Mouse (Mus musculus) stomach, embryonic 16.5 days (tissue): Measurements from ENCODE around the gene Myo9b. TPM values are rescaled to one million over a fixed set of nuclear protein-coding genes. Genes with fewer than 3 reads are reported as not detected.
"Not testable (repeated sequence)": the region's sequence is repeated elsewhere in the genome, so short reads cannot be mapped to it uniquely, and the experiment has no call there.

ENCODE experiments used
- ATAC-seq: fragments of 200-750 bp; cut with Nextera tagmentation; 2 replicates; pipeline ENCODE4 v1.8.0; 2017; ENCODE audit warnings: moderate number of reproducible peaks, moderate TSS enrichment; ENCODE audit not compliant: insufficient read depth, low FRiP score
- H3K27ac ChIP-seq: fragments of 300-500 bp; sonication (generic); 2 replicates; pipeline ENCODE4 v1.5.1; 2014; ENCODE audit warnings: low read length
- H3K27me3 ChIP-seq: fragments of 300-500 bp; sonication (generic); 2 replicates; pipeline ENCODE4 v1.6.1; 2014; ENCODE audit warnings: low read length, control low read depth, mixed read lengths; ENCODE audit not compliant: control insufficient read depth, insufficient read depth
- H3K36me3 ChIP-seq: fragments of 300-500 bp; sonication (generic); 2 replicates; pipeline ENCODE4 v1.6.1; 2014; ENCODE audit warnings: low read length; ENCODE audit not compliant: control insufficient read depth, insufficient read depth
- H3K4me1 ChIP-seq: fragments of 300-500 bp; sonication (generic); 2 replicates; pipeline ENCODE4 v1.6.1; 2014; ENCODE audit warnings: low read length, control low read depth, mixed read lengths; ENCODE audit not compliant: control insufficient read depth, insufficient read depth
- H3K4me2 ChIP-seq: fragments of 300-500 bp; sonication (generic); 2 replicates; pipeline ENCODE4 v1.6.1; 2014; ENCODE audit warnings: low read depth, low read length, mixed read lengths
- H3K4me3 ChIP-seq: fragments of 300-500 bp; sonication (generic); replicated peaks from 2 replicates; pipeline ENCODE4 v1.5.1; 2014; ENCODE audit warnings: mild to moderate bottlenecking, low read length
- H3K9ac ChIP-seq: fragments of 300-500 bp; sonication (generic); 2 replicates; pipeline ENCODE4 v1.6.1; 2014; ENCODE audit warnings: low read length
- H3K9me3 ChIP-seq: fragments of 300-500 bp; sonication (generic); replicated peaks from 2 replicates; pipeline ENCODE4 v1.6.1; 2016; ENCODE audit warnings: low read length, control low read depth; ENCODE audit not compliant: control insufficient read depth
- WGBS: fragments of 180-500 bp; shearing (Covaris S2); extraction: QIAGEN DNeasy Blood & Tissue Kit; methylation state at CpG from one replicate; pipeline ENCODE4 v1.1.7; 2014; 5-methylcytosine and 5-hydroxymethylcytosine counted together
- polyA plus RNA-seq: library from polyadenylated mRNA; unstranded; fragments of >200 nt; fragmentation: Nextera tagmentation; extraction: Ambion mirVana; gene quantifications from 2 replicates; pipeline ENCODE4 v1.2.1, GENCODE M21; 2015

Myo9b gene
- polyA plus RNA-seq, 1 experiment from 2014 or later, result 19.1 TPM

GRCm38 (mm10) chr8:71290211-71290610, 17.7 kb downstream of the Myo9b start:
- Histone ChIP-seq H3K4me3 (no peak overlapping the region), H3K27ac (no peak overlapping the region), H3K4me1 (no peaks in the 10 kb centered on the region), H3K4me2 (no peak overlapping the region), H3K9me3 (no peaks in the 10 kb centered on the region), H3K9ac (no peak overlapping the region), H3K27me3 (no peaks in the 10 kb centered on the region), H3K36me3 (peaks cover 8% of the 10 kb centered on the region; the same call in 1 of the 2 replicates)
- ATAC-seq, result 0 out of 2 replicates have a peak, but pooled peaks have one; percentile 16
- 93% methylated on average over 21 of the region's 21 CpGs for WGBS

- Histone ChIP-seq H3K4me1 (no peaks in the 10 kb centered on the region), H3K27me3 (no peaks in the 10 kb centered on the region), H3K27ac (no peak overlapping the region), H3K9ac (no peak overlapping the region), H3K36me3 (peaks cover 8% of the 10 kb centered on the region; the same call in 1 of the 2 replicates), H3K9me3 (no peaks in the 10 kb centered on the region), H3K4me2 (no peak overlapping the region), H3K4me3 (no peak overlapping the region)
- WGBS, result 94% methylated on average over 10 of the region's 10 CpGs
- ATAC-seq, result no peak
These were observed 18.4 kb downstream of the Myo9b start for GRCm38 (mm10) chr8:71290911-71291310.

- Histone ChIP-seq H3K27me3 (no peaks in the 10 kb centered on the region), H3K4me2 (no peak overlapping the region), H3K4me1 (no peaks in the 10 kb centered on the region), H3K4me3 (no peak overlapping the region), H3K27ac (no peak overlapping the region), H3K9me3 (no peaks in the 10 kb centered on the region), H3K9ac (no peak overlapping the region), H3K36me3 (peaks cover 10% of the 10 kb centered on the region)
- 94% methylated on average over 6 of the region's 6 CpGs for WGBS
- no peak for ATAC-seq
These were observed 18.8 kb downstream of the Myo9b start for GRCm38 (mm10) chr8:71291351-71291750.

GRCm38 (mm10) chr8:71293930-71294329, 21.4 kb downstream of the Myo9b start:
- not testable (repeated sequence) for H3K4me3 ChIP-seq, ATAC-seq, H3K4me2 ChIP-seq, H3K9ac ChIP-seq, H3K4me1 ChIP-seq, H3K27me3 ChIP-seq, H3K9me3 ChIP-seq, H3K27ac ChIP-seq
- 91% methylated on average over 3 of the region's 3 CpGs for WGBS
- H3K36me3 ChIP-seq, result peaks cover 14% of the 10 kb centered on the region

DNA sequence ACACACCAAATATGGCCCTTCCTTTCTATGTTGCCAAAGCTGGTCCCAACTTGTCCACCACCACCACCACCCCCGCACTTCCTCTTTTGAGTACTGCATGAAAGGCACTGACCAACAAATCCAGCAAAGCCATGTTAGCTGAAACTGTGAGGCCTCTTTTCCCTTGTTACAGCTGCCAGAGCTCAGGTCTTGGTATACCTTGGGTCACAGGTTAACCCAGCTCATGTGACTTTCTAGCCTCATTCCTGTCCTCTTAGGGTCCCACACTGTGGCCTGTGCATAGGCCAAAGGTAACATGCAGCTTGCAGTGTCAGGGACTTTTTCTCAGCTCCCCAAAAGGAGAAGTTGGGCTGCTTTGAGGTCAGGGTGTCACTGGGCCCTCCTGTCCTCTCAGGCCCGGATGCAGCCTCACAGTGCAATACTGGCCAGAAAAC, 23.7 kb downstream of the Myo9b start:
- H3K36me3 ChIP-seq, result peaks cover 9% of the 10 kb centered on the region
- no peak overlapping the region for H3K4me3 ChIP-seq
- 89% methylated on average over 2 of the region's 2 CpGs for WGBS
- H3K9ac ChIP-seq, result no peak overlapping the region
- H3K9me3 ChIP-seq, result no peaks in the 10 kb centered on the region
- ATAC-seq, result no peak
- no peaks in the 10 kb centered on the region for H3K4me1 ChIP-seq
- no peaks in the 10 kb centered on the region for H3K27me3 ChIP-seq
- H3K4me2 ChIP-seq, result no peak overlapping the region
- H3K27ac ChIP-seq, result peak overlapping the region; percentile 37; the same call in 1 of the 2 replicates

DNA sequence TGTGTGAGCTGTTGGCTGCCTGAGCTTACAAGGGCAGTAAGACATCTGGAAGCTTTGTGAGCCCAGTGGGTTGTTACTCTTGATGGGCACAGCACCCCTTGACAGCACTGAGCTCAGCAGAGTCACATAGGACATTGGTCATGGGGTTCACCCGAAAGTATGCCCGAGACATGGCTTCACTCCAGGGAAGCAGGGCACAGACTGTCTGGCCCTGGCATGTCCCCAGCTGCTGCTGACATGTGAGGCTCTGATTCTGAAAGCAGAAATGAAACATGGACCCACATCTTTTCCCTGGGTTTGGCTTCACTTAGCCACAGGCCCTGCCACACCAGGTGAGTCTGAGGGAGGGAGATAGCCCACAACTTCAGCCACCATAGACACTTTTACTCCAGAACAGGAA, 24.3 kb downstream of the Myo9b start:
- H3K4me1 ChIP-seq, result no peaks in the 10 kb centered on the region
- ATAC-seq, result no peak
- H3K9ac ChIP-seq, result no peak overlapping the region
- H3K27me3 ChIP-seq, result no peaks in the 10 kb centered on the region
- H3K4me2 ChIP-seq, result no peak overlapping the region
- peak overlapping the region; percentile 37 for H3K27ac ChIP-seq
- H3K36me3 ChIP-seq, result peaks cover 6% of the 10 kb centered on the region
- WGBS, result 91% methylated on average over 2 of the region's 2 CpGs
- no peak overlapping the region for H3K4me3 ChIP-seq
- H3K9me3 ChIP-seq, result no peaks in the 10 kb centered on the region

- 94% methylated on average over 1 of the region's 1 CpGs for WGBS
- H3K9me3 ChIP-seq, result no peaks in the 10 kb centered on the region
- H3K27ac ChIP-seq, result no peak overlapping the region
- ATAC-seq, result no peak
- no peak overlapping the region for H3K4me3 ChIP-seq
- H3K9ac ChIP-seq, result no peak overlapping the region
- H3K4me1 ChIP-seq, result no peaks in the 10 kb centered on the region
- no peak overlapping the region for H3K4me2 ChIP-seq
- H3K27me3 ChIP-seq, result no peaks in the 10 kb centered on the region
- peaks cover 6% of the 10 kb centered on the region for H3K36me3 ChIP-seq
These were observed 24.9 kb downstream of the Myo9b start for GRCm38 (mm10) chr8:71297439-71297838.

- no peak for ATAC-seq
These were observed 27.2 kb downstream of the Myo9b start for GRCm38 (mm10) chr8:71299716-71300115.

DNA sequence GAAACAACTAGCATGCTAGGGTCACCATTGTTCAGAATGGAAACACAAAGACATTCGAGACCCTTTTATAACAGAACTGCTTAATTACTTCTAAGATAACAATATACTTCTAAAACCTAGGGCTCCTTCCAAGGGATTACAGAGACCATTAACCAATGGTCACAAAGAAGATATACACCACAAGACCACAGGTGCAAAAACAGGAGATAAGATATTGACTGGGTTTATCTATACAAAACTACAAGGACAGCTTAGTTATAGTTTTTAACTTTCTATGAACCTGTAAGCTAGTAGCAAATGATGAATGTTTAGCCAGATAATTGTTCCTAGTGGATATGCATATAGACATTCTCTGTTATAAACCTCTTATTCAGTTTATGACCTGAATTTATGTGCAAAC, 30.3 kb downstream of the Myo9b start:
- Histone ChIP-seq H3K36me3 (no peaks in the 10 kb centered on the region), H3K27ac (no peak overlapping the region), H3K4me1 (no peaks in the 10 kb centered on the region), H3K9ac (no peak overlapping the region), H3K4me2 (no peak overlapping the region), H3K9me3 (no peaks in the 10 kb centered on the region), H3K4me3 (no peak overlapping the region), H3K27me3 (no peaks in the 10 kb centered on the region)
- ATAC-seq, result no peak
- WGBS, result 93% methylated on average over 1 of the region's 1 CpGs

More at GRCm38 (mm10) chr8:71299716-71300115, 27.2 kb downstream of the Myo9b start:
- no peak overlapping the region for H3K9ac ChIP-seq
- H3K36me3 ChIP-seq, result peaks cover 6% of the 10 kb centered on the region
- H3K4me2 ChIP-seq, result no peak overlapping the region
- H3K4me1 ChIP-seq, result no peaks in the 10 kb centered on the region
- 89% methylated on average over 3 of the region's 3 CpGs for whole genome bisulfite sequencing
- no peaks in the 10 kb centered on the region for H3K27me3 ChIP-seq
- H3K9me3 ChIP-seq, result no peaks in the 10 kb centered on the region
- H3K4me3 ChIP-seq, result no peak overlapping the region
- H3K27ac ChIP-seq, result no peak overlapping the region

DNA sequence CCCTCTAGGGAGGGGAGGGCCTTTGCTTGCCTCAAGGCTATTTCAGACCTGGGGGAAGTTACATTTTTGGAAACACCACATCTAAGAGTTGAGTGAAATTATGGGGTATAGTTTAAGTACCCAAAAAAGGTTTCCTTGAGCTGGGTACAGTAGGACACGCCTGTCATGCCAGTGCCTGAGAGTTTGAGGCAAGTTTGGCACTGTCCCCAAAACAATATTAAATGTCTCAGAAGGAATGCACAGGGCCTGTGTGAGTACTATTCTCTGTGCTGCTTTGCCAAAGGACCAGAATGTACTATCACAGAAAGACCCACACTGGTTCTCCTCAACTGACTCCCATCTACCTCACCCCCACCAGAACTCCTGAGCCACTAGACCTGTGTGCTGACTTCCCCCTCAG, 31.1 kb downstream of the Myo9b start:
- Histone ChIP-seq H3K27me3 (no peaks in the 10 kb centered on the region), H3K4me1 (no peaks in the 10 kb centered on the region), H3K4me3 (no peak overlapping the region), H3K9ac (no peak overlapping the region), H3K36me3 (no peaks in the 10 kb centered on the region), H3K9me3 (no peaks in the 10 kb centered on the region), H3K4me2 (no peak overlapping the region), H3K27ac (no peak overlapping the region)
- 86% methylated on average over 1 of the region's 1 CpGs for WGBS
- ATAC-seq, result no peak
